Mouse (Mus musculus): Measurements from ENCODE around the gene Bloc1s1.

Gene Bloc1s1

DNA sequence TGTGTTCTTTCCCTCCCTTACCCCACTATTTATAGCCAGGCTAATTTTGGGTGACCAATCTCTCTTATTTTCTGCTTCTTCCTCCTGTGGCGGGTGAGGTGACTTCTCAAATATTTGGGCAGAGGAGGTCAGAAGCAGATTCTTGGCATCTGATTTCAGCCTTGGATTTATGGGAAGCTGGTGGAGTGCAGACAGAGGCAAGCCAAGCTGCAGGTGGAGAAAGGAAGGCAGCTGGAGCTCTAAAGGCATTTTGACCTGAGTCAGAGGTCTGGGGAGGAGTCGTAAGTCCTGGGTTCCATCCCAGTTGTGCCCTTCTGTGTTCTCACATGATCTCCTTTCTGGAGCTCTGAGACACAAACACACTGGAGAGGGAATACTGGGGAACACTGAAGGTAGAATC lies 7.6 kb upstream of the Bloc1s1 start:
- DNase-seq (ENCODE audit: low spot score in 2 of 2) = peak in 1 of 2 experiments; percentile 55

DNA sequence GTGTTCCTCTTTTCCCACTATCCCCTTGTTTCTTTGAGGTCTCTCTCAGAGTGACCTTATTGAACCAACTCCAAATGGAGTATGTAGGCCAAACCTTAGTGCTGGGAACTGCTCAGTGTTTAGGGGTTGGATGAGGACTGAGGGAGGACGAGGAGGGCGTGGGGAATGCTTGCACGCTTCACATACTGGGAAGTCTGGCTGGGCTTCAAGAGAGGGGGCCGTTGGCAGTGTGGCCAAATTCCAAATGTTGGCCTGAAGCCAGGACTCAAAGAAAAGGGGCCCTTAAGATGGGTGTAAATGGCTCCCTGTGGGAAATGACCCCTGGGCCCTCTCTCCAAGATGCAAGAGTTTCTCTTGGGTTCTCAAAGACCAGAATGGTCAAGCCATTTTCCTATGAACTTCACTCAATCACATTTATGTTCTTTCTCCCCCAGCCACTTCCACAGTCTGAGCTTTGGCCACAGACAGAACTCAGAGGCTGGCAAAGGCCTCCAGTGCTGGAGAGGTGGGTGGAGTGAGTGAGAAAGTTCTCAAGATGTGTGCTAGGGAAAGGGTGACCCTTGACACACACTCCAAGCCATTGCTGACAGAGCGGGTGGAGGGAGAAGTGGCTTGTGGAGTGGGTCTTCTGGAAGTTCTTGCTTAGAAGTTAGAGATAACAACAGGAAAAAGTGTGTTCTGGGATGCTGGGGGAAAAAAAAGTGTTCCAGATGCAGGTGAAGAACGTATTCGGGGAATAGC lies 6.0 kb upstream of the Bloc1s1 start:
- DNase-seq (ENCODE audit: low spot score in 2 of 2) = no peak

DNA sequence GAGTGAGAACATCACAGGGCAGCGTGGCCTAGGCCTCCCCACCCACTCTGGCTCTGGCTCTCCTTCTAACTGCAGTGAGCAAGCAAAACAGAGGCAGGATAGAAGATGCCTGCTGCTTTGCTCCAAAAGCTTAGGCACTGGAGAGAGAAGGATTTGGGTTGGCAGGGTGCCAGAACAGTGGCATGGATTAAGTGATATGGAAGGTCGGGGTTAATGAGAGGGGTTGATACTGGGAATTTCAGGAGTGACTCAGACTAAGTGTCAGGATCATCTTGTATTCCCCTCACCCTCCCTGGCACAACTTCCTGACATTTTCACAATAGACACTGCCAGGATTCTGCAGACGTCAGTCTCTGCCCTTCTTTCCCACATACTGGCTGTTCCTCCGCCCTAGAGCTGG lies 4.5 kb upstream of the Bloc1s1 start:
- DNase-seq (ENCODE audit: low spot score in 2 of 2) = no peak

DNA sequence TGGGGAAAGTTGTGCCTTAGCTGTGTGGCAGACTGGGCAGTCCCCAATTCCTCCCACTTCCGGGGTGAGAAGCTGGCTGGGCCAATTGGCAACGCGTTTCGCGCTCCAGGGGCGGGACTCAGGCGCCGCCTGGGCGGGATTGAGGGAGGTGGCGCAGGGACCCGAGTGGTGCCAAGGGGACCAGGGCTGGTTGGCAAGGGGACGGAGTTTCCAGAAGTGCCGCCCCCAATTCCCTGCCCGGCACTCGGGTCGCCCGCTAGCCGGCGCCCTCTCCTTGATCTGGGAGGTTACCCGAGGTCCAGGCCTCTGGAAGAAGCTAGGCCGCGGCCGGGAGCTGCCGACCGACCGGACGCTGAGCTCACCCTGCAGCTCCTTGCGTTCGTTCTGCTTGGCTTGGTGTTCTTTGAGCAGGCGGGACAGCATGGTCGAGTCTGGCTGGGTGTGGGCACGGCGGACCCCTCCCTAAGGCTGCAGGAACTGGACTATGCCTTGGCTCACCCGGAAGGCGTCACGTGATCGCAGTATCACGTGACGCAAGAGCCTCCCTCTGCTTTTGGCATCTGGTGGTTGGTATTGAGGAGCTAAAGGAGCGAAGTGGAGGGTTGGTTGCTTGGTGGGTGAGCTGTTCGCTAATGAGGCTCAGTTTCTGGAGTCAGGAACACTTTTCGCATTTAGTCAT lies 683 bp downstream of the Bloc1s1 start:
- DNase-seq (ENCODE audit: low spot score in 2 of 2) = peak; percentile 96

DNA sequence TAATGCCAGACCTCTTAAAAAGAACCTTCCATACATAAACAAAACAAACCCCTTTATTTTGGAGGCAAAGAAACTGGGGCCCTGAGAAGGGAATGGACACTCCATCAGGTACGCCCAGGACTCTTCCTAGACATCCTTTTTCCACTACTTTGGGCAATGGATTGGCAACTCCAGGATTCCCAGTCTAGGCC lies 1.1 kb downstream of the Bloc1s1 start, which contains the start of gene Rdh5:
Rdh5 (minus strand) TSS at position 67 of the 191 bp plus-strand sequence.
- no peak for DNase-seq (ENCODE audit: low spot score in 2 of 2)

DNA sequence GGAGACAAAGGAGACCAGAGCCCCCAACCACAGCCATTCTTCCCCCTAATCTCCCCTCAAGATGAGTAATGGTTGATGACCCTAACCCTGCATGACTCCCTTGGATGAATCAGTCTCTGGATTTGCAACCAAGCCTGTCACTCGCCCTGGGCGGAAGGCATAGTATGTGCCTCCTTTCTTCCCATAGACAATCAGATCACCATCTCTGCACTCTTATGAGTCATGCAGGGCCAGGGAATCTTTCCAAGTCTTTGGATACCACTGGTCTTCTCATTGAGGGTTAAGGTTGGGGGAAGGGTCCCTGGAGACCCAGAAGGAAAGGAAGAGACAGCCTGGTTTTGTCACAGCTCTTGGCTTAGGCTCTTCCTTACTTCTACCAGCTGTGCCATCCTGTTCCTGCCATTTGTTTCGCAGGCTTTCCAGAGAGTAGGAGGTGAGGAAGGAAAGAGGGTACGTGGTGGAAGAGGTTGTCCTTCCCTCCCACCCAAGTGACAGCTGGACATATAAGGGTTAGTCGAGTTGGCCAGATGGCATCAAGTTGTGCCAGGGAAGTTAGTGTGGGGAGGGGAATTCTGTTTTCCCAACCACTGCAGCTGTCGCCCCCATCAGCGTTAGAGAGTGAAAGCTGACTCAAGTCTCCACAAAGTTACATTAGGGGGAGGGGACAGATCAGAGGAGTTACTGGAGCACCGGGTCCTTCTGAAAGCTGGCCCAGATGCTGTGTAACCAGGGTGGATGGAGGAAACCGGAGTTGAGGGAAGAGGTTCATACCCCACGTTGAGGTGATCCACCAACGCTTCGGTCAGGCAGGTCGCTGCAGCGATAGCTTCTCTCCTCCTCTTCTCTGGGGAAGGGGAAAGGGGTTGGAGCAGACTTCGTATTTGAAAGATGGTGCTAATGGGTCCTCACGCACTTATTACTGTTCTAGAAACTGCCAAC lies 1.7 kb downstream of the Bloc1s1 start:
- no peak for DNase-seq (ENCODE audit: low spot score in 2 of 2)

DNA sequence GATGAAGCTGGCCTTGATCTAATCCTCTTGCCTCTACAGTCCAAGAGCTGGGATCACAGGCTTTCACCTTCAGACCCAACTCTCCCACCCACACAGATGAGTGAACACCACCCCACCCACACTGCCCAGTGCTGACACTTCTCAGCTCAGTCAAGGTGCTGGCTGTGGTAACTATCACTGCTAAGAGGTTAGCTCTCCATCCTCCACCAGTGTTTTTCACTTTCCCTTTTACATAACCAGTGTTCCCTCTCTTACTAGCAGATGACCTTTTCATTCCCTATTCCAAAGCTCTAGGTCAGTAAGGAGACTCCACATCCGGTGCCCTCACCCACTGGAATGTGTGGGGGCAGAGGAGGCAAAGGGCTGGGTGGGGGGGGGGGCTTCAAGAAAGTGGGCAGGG lies 2.6 kb downstream of the Bloc1s1 start:
- DNase-seq (ENCODE audit: low spot score in 2 of 2) = no peak

DNA sequence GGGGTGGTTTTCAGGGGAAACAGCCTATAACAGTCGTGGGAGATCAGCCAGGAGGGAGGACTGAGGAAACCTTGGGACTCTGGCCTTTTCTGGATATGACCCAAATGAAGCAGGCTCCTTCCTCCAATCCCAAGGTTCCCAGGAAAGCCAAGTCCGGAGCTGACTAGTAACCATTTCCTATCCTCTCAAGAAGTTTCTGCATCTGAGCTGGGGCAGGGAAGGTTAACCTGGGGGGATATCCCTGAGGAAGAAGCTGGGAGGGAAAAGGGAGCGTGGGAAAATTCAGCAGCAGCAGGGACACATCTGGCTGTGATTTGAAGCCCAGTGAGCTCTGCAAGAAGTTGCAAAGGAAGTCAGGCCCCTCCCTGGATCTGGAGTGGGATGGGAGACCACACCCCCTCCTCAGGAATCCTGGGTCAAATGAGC lies 3.1 kb downstream of the Bloc1s1 start:
- DNase-seq (ENCODE audit: low spot score in 2 of 2) = peak; percentile 56 to 74

DNA sequence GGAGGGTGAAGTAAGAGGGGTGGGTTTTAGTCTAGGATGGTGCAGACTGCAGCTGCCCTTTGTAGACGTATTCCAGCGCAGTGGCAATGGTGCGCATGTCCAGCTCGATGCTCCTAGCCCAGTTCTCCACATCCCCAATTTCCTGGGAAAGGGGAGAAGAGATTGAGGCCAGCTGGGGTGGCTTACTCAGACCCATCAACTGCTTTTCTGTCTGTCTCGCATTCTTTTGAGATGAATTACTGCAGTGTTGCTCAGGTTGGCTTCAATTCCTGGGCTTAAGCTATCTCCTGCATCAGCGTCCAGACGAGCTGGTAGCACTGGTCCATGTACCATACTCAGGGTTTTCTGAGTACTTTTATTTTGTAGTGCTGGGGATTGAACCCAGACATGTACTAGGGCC lies 3.9 kb downstream of the Bloc1s1 start:
- DNase-seq (ENCODE audit: low spot score in 2 of 2) = no peak

DNA sequence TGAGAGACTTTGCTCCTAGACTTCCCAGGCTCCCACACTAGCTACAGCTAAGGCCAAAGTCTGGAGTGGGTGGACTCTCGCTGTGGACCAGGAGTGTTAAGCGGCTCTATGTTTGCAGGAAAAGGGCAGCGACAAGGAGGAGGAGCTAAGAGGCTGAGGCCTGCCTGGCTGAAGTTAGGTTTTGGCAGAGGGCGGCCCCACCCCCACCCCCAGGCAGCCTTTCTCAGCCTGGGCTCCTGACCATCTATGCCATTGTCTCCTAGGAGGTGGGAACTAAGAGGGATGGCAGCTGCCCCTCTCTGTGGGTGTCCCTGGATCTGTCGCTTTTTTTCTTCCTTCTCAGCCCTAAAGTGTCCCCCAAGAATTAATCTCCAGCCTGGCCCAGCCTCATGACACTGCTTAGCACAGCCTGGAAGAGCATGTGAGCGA lies 4.6 kb downstream of the Bloc1s1 start:
- DNase-seq (ENCODE audit: low spot score in 2 of 2) = peak in 1 of 2 experiments; percentile 47

DNA sequence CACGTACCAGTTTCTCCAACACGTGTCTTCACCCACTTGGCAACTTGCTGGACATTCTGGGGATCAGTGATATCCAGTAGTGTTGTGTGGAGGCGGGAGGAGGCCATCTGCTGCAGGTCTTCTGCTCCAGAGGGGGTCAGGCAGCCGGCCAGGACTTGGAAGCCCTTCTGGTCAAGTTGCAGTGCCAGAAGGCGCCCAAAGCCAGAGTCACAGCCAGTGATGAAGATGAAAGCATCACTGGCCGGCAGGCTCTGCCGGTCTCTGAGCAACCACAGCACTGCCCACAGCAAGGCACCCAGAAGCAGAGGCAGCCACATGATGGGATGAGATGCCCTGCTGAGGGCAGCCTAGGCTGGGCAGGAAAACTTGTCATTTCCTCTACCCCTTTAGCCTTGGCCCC lies 5.6 kb downstream of the Bloc1s1 start:
- peak in 1 of 2 experiments; percentile 39 for DNase-seq (ENCODE audit: low spot score in 2 of 2)

DNA sequence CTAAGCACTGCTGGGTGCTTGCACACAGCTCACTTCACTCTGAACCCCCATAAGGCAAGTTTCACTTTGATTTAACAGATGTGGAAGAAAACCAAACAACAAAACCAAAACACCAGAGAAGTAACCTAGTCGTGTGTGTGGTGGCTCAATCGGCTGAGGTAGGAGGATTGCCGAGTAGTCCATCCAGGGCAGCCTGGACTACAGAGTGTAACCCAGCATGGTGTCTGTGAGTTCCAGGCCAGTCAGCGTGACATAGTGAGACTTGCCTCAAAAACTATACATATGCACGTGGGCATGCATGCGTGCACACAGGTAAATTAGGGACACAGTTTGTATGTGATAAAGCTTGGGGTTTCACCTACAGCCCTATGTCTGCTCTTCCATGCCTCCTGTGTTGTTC lies 6.4 kb downstream of the Bloc1s1 start:
- DNase-seq (ENCODE audit: low spot score in 2 of 2) = no peak

DNA sequence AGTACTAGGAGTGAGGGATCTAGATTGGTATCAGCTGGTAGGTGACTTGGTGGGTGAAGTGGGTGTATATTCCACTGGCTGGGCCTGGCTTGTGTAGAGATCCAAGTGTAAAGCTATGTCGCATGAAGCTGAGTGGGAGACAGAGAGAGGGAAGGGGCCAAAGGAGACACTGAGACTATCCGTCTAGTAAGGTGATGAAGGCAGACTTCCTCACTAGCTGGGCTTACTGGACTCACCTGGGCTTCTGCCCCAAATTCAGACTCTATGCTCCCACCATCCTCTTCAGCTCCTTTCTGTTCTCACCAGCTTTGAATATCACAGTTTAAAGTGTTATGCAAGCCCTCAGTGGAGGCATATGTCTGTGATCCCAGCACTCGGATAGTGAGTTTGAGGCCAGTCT lies 7.2 kb downstream of the Bloc1s1 start:
- no peak for DNase-seq (ENCODE audit: low spot score in 2 of 2)

DNA sequence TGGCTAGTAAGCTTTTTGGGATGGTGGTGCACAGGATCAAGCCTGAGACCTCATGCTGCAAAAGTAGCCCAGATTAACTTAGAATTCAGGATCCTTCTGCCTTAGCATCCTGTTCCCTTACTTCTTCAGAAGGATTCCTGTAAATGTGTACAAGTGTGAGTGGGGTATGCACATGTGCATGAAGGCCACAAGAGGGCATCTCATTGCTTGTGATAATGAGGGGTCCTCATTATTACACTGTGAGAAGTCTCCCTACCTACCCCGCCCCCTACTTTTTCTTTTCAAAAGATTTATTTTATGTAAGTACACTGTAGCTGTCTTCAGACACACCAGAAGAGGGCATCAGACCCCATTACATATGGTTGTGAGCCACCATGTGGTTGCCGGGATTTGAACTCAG lies 8.3 kb downstream of the Bloc1s1 start:
- no peak for DNase-seq (ENCODE audit: low spot score in 2 of 2)

DNA sequence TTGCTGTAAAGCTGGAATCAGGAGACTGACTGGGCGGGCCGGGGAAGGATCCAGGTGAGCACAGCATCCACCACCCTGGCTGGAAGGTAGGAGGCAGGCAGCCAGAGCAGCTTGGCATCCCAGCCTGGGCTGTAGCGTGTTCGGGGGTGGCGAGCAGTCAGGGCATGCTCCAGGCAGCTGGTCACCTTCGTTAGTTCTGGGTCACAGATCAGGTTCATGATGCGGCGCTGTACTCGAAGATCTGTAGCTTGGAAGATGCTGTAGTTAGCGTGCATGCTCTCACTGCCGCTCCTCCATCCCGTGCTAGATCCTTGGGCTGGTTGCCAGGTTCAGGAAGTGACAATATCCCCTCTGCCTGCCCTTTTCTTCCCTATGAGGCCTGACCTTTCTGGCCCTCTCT lies 10.1 kb downstream of the Bloc1s1 start:
- DNase-seq (ENCODE audit: low spot score in 2 of 2) = no peak

DNA sequence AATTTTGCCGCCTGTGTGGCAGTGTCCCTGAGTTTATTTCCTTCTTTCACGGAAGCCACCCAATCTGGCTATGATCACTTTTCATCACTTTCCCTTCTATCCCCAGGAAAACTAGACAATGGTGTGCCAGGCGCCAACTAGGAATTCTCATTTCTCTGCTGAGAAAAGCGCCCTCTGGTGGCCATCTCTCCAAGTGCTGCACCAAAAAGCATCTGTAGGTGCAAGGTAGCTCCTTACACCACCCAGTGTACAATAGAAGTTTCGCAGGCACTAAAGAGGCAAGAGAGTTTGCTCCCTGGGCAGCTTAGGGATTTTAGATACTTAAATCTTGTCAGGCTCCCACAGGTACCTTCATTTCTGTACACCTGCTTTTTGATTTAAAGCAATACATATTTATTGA lies 10.6 kb downstream of the Bloc1s1 start:
- peak in 1 of 2 experiments; percentile 85 for DNase-seq (ENCODE audit: low spot score in 2 of 2)

DNA sequence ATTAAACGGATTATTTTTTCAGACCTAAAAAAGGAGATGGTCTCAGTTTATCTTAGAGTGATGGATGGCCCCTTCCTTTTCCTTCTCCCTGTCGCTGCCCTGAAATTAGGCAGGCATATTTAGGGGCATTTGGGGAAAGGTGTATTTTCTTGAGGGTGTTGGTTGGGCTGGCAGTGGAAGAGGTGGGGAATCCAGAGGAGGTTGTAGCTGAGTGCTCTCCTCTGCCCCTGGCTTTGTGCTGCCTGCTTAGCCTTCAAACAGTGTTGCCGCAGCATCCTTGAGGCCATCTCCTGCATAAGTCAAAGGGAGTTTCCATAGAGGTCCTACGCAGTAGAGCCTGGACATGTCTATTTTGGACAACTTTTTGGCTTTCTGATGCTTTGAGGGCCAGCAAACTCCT lies 11.0 kb downstream of the Bloc1s1 start:
- no peak for DNase-seq (ENCODE audit: low spot score in 2 of 2)

DNA sequence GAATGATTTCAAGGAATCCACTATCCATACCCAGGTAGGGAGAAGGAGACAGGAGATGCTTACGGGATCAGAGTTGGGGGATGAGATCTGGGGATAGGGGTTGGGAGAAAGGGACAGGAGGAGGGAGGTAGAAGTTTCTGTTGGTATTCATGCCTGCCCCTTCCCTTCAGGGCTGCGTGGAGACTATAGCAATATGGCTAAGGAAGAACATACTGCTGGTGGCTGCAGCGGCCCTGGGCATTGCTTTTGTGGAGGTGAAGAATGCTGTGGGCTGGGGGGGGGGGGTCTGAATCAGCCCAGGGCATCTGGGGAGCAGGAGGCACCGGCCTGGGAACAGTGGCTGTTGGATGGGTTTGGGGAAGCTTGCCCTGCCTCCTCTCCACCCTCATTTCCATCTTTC lies 11.6 kb downstream of the Bloc1s1 start:
- no peak for DNase-seq (ENCODE audit: low spot score in 2 of 2)

DNA sequence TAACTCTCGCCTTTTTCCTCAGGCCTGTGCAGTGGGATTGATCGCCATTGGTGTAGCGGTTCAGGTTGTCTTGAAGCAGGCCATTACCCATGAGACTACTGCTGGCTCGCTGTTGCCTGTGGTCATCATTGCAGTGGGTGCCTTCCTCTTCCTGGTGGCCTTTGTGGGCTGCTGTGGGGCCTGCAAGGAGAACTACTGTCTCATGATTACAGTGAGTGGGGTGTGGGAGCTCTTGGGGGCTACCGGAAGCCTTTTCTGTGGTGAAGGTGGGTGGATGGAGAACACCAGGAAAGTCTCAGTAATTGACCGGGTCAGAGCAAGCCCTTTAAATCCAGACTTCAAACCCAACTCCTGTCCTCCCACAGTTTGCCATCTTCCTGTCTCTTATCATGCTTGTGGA lies 12.4 kb downstream of the Bloc1s1 start:
- DNase-seq (ENCODE audit: low spot score in 2 of 2) = no peak

DNA sequence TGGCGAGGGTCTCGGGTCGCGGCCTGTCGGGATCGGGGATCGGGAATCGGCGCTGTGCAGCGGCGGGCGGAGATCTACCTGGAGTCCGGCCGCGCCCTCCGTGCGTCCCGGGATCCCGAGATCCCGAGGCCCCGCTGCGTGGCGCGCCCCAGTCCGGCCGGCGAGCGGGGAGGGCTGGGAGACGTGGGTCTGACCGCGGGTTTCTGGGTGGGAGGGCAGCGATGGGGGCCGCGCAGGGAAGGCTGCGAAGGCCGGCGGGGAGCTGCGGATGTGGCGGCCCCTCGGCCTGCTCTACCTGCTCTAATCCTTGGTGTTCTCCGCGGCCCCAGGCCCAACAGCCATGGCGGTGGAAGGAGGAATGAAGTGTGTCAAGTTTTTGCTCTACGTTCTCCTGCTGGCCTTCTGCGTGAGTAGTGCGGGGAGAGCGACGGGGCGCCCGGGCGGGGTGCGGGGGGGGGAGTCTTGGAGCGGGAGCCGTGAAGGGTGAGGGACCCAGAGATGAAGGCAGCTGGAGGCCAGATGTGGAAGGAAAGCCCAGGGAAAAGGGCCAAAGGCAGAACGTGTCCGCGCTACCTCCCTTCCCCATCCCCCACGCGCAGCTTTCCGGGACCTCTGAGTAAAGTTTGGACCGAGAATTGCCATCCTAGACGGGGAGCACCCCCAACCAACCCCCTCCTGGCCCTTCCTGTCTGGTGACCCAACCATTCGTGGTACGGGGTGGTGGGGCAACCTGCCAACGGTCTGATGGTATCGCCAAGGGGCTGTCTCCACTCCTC lies 13.6 kb downstream of the Bloc1s1 start:
- DNase-seq (ENCODE audit: low spot score in 2 of 2) = no peak

DNA sequence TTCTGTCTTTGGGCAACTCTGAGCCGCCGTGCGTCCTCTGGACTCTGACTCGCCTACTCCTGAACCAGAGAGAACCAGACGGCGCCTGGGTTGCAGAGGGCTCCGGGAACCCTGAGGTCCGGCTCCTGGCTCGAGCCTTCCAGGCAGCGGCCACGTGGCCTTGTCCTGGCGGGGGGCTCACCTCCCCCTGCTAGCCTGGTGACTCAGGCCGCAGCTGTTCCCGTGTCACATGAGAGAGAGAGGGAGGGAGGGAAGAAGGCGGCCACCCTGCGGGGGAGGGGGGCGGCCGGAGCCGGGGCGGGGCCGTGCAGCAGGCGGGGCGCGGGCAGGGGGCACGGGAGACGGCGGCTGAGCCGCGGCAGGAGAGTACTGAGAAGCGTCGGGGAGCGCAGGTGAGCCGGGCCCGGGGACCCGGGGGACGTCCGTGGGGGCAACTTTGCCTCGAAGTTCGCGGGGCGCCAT lies 14.2 kb downstream of the Bloc1s1 start:
- peak; percentile 89 to 91 for DNase-seq (ENCODE audit: low spot score in 2 of 2)
